Mouse (Mus musculus) liver, adult (tissue): Measurements from ENCODE around the gene Fnbp1.

ENCODE experiments used
- GATA4 ChIP-seq: IDR thresholded peaks from 2 replicates; pipeline ENCODE4 v1.6.1; 2014; ENCODE audit warnings: mild to moderate bottlenecking, low read length; ENCODE audit not compliant: insufficient replicate concordance

Fnbp1 gene

DNA sequence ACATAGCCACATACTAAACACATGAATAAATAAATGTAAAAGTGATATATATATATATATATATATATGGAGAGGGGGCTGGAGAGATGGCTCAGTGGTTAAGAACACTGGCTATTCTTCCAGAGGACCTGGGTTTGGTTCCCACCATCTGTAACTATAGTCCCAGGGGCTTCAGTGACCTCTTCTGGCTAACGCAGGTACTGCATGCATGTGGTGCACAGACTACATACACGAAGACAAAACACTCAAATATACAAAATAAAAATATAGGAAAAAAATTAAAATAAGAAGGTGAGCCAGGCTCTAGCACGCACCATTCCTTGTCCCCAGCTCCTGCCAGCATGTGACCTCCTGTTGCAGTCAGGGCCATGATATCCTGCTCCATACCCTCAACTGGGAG, 85.7 kb downstream of the Fnbp1 start:
- no peak for TF ChIP-seq GATA4

DNA sequence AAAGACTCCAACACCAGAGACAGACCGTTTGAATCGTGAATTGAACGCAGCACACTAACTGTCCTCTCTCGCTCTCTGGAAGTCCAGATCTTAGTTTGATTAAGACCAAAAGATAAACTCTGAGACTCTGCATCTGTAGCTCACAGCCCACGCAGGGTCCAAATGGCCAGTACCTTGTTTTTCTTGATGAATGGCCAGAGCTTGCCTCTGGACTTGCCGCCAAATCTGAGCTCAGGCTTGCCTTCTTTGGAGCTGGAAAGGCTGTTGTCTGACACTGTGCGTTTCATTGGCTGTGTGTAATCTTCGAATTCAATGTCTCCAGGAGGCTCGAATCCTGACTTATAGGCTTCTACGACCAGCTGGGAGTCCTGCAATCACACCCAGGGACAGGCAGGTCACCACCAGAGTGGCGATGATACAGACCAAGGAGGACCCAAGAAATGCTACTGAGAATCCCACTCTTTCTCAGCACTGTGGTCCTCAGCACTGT, 87.9 kb downstream of the Fnbp1 start:
- TF ChIP-seq GATA4 = no peak

DNA sequence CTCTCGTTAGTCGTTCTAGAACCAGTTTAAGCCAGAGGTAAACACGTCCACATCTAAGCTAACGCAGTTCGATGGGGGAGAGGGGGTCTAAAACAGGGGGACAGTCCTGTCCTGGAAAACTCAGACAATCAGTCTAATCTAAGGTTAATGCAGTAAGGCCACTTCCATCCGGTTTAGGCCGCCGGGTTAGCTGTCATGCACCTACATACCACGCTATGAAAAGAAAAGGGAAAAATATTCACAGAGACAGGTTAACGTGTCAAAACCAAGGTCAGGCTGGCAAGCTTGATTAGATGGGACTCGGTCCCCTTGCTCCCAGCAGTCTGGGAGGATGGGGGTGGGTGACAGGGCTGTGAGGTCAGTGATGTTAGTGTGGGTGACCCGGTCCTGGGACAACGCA, 88.4 kb downstream of the Fnbp1 start:
- no peak for TF ChIP-seq GATA4

DNA sequence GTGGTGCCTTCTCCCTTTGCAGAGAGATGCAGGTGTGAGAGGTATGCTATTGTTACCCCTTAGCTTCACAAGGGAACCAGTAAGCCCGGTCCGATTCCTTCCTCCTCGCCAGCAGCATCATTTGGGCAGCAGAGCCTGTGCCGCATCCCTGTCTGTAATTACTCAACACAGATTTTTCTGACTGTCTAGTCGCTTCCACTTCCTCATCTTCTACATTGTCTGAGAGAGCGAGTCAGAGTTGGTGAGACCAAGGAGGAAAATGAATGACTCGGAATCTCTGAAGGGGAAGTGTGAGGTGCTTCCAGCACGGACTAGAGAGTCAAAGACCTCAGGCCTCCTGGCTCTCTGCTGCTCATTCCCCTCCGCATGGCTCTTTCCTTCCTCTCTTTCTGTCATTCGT, 89.4 kb downstream of the Fnbp1 start:
- no peak for TF ChIP-seq GATA4

DNA sequence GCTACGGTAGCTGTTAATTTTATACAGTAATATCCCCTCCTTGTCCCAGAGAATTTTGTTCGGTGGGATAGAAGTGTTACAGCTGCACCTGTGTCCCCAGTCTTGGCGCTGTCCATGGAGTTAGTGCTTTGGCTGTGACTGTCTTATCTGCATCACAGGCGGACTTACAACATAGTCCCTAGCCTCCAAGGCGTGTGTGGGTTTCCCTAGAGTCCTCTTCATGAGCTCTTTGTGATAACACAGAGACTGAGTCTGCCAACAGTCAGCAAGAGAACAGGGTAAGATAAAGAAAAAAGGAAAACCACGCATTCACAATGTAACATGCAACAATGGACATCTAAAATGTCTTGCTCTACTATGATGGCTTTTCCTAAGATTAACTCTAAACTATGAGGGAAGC, 93.8 kb downstream of the Fnbp1 start:
- TF ChIP-seq GATA4 = no peak

DNA sequence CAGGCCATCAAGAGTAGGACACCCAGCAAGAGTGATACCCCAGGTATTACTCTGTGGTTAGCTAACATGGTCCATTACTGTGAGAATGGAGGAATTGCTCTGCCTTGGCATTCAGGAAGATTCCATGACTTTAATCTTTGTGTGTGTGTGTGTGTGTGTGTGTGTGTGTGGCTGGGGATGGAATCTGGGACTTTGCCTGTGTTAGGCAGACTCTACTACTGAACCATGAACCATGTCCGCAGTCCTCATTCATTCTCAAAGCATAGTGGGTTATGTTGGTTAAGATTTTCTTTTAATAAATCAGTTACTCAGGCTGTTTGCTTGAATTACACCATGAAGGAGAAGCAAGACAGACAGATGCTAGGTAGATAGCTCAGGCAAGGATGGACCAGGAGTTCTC, 98.0 kb downstream of the Fnbp1 start:
- no peak for TF ChIP-seq GATA4

DNA sequence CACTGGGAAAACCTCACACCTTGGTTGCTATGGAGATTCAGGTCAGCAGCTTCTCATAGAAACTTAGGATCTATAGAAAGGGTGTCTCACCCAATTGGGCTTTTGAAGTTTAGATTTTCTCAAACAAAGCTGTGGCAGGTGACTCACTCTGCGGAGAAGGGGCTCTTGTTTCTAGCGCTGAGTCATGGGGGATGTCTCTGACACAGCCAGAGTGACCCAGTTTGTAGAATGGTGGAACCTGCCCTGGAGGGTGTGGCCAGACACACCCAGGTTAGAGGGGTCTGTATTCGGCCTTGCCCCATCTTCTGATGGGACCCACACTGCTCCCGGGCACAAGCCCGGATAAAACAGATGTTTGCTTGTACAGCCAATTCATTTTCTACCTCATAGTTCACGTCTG, 98.9 kb downstream of the Fnbp1 start:
- TF ChIP-seq GATA4 = no peak

DNA sequence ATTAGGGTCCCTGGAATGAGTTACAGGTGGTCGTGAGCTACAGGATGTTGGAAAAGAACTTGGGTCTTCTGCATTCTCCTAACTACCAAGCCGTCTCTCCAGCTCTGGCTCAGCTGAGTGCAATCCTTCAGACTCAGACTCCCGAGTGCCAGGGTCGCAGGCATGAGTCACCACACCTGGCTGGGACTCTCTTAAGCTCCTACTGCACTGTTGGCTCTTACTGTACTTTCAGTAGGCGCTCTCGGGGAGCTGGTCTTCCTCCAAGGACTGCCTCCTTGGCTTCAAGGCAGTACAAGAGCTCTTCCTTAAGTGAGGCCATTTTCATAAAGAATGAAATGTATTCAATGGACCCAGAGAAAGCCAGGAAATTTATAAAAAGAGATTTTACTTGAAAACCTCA, 100.4 kb downstream of the Fnbp1 start:
- no peak for TF ChIP-seq GATA4

DNA sequence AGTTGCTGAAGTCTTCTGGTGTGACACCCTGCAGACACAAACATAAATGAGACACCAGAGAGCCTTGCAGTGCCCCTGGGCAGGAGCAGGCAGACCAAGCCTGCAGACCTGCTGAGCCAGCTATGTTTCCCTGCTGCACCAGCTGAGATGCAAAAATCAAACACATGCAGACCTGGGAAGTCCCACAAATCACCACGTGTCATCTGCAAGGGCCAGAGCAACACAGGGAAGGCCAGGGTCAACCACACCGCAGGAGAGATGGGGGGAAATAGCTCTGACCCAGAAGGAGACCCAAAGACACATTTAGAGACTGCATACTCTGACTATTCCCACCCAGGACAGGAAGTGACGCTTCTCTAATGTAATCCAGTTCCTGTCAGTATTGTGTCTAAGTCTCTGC, 101.3 kb downstream of the Fnbp1 start:
- TF ChIP-seq GATA4 = no peak

DNA sequence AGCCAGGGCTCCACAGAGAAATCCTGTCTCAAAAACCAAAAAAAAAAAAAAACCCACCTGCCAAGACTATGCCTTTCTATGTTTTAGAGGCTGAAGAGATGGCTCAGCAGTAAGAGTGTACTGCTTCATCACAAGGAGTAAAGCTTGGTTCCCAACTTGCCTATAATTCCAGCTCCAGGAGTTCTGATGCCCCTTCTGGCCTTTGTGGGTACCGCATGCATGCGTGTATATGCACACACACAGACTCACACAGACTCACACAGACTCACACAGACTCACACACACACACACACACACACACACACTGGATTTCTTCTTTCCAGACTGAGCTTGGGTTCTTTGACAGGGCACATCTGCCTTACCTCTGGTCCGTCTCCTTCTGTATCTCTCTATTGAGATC, 101.8 kb downstream of the Fnbp1 start:
- TF ChIP-seq GATA4 = no peak

DNA sequence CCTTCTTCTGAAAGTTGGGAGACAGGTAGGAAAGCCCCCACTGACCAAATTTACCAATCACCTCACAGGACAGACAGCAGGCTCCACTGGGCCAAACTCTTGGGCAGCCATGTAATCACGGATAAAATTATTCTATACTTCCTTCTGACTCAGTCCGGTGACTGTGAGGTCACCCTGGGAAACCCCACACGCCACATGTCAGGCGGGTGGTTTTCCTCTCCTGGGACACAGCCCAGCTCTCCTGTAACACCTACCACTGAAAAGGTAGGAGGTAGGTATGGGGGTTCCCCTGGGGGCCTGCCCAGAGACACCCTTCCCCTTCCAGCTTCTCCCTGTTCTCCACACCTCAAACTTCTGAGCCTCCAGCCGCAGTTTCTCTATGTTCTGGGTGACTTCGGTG, 105.0 kb downstream of the Fnbp1 start:
- no peak for TF ChIP-seq GATA4

DNA sequence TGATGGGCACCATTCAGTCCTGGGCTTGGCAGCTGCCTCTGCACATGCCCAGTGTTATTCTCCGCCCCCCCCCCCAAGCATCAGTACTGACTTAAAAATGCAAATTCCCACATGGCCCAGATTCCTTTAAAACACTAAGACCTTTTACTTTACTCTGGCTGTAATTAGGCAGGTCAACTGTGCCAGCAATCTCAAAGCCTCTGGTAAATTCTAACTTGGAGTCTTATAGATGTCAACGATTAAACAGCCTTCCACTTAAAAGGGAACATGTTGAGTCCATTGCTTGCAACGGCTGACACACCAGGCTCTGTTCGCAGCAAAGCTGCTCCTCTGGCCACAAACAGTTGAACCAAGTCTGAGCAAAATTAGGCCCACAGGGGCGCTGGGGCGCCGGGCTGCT, 109.8 kb downstream of the Fnbp1 start:
- no peak for TF ChIP-seq GATA4

DNA sequence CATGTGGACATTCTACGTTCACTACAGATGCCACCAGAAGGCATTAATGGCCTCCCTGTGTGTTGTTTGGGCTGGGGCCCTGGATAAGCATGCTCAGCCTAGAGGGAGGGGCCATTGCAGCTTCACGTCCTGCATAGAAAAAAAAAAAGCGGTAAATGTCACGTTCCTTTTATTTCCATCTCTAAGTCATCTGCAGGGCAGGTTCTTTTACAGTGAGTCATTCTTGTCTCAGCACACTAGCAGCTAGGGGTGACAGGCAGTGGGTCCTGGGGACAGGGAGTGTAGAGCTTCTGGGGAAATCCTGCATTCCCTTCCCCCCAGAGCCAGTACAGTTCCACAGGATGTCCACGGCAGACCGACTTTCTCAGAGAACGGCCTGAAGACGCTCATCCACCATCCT, 115.2 kb downstream of the Fnbp1 start:
- no peak for TF ChIP-seq GATA4

DNA sequence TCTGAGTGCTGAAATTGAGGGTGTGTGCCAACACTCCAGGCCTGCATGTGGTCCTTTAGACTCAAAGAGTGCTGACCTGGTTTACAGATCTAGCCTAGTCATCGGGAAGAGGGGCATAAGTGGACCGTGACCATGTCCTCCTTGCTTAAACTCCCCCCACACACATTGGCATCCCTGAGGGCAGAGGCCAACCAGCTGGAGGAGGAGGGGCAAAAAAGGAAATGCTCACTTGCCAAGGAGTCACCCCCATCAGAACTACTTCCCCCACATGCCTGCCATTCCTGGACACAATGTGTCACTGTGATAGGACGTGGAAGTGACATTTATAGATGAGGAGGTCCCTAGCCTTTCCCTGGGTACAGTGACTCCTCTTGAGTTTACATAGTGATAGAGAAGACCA, 116.3 kb downstream of the Fnbp1 start:
- no peak for TF ChIP-seq GATA4

DNA sequence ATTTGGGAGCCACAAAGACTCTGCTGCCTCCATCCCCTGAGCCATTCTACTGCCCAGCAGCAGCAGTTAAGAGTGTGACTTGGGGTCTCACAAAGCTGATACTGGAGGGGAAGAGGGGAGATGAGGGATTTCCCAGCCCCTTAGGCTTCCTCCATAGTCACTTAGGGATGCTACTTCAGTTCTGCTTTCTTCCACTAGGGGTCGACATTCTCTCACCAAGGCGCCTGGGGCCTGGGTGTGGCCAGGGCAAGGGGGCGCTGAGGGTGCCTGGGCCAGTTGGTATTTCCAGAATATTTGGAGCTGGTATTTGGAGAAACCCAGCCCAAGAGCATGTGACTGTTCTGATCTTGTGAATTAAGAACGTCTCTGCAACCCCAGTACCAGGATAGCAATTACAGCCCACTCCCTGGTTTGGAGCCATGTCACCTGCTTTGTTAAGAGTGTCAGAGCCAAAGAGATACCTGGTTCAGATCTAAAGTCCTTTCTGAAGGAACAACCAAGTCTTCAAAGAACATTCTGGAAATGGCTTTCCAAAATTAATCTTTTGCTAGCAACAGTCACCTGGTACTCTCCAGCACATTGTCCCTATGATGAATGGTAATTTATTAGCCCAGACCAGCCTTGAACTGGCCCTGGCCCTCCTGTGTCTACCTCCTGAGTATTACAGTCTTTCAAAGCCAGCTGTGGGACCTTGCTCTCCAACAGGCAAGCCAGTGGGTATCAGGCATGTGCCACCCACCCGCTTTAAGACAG, 117.0 kb downstream of the Fnbp1 start:
- no peak for TF ChIP-seq GATA4

DNA sequence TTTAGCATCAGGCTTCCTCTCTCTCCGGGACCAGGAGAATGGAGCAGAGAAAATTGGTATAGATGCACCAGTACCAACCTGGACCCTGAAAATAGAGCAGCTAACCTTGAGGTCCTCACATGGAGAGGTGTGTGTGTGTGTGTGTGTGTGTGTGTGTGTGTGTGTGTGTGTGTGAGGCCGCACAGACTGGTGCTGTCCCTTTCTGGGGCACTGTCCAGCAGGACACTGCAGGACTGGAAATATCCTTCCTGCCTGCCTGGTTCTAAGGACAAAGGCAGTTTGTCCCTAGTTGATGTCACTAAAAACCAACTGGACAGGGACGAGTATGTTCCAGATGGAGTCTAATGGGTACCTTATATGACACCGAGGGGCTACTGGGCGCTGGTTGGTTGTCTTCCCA, 117.9 kb downstream of the Fnbp1 start:
- TF ChIP-seq GATA4 = no peak

DNA sequence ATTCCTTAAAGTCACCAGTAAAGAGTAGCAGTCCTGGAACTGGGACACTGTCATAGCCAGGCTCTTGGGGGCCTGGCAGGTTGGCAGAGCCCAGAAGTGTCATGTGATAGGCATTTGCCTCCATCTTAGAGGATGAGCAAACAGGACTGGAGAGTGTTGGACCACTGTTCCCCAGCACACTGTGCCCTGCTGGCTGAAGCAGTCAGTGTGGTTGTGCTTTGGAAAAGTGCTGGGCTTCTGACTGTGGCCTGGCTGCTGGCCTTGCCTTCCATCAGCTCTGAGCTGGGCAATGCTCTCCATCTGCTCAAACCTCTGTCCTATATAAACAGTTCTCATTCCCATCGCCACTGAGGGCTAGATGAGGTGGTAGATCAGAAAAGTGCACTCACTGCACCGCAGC, 121.6 kb downstream of the Fnbp1 start:
- no peak for TF ChIP-seq GATA4
